Mouse (Mus musculus) thymus, adult 2 months (tissue): Measurements from ENCODE around the gene Ddias.

Experiments
- CTCF ChIP-seq: fragments of 200-500 bp; IDR thresholded peaks from 2 replicates; pipeline ENCODE4 v1.5.1; 2012; ENCODE audit warnings: mild to moderate bottlenecking, control low read depth, low read length, moderate library complexity, borderline replicate concordance; ENCODE audit not compliant: control insufficient read depth, poor library complexity, insufficient read depth; ENCODE audit errors: extremely low read depth
- POLR2A ChIP-seq: fragments of 200-500 bp; IDR thresholded peaks from 2 replicates; pipeline ENCODE4 v1.6.1; 2012; ENCODE audit warnings: mild to moderate bottlenecking, low read length, control low read depth, moderate library complexity; ENCODE audit not compliant: control insufficient read depth, poor library complexity, insufficient read depth; ENCODE audit errors: extremely low read depth

DNA sequence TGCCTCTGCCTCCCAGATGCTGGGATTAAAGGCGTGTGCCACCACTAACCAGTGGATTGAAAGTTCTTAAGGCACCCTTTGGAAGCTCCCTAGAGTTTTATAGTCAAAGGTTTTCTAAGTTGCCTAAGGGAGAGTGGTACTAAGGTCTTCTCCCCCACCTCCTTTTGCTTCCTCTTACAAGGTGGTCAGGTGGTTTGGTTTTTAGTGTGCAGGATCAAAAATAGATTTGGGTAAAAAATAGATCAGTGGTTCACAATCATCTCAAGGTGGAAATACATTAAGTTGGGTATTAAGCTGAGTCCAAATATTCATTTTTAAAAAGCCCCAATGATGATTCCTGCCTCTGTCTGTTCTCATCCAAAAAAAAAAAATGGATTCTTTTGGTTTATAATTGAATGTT, 53.6 kb downstream of the Ddias start:
- TF ChIP-seq CTCF (no peak), POLR2A (no peak)
